10 mouse cellular contexts compared by ENCODE assay signal in the genomic region with DNA sequence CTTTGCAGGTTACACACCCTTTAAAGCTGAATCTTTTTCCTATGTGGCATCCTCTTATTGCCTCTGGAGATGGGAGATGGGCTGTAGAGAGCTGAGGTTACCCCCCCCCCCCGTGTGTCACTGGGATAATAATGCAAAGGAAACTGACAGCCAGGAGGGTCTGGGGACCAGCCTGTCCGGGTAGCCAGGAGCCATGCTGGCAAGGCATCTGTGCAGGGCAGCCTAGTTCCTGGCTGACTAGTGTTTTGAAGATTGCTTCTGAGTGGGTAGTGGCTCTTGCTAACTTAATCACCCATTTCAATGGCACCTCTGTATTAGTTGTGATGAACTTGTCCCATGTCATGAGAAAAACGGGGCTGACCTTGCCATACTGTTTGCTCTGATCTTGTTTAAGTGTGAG. TPM values are rescaled to one million over a fixed set of nuclear protein-coding genes. Genes with fewer than 3 reads are reported as not detected.
A peak's percentile ranks its signal among the peaks of the same experiment; 100 is the strongest.
DNase-seq lines count a peak whose midpoint lies in the region; ATAC-seq and TF ChIP-seq lines count a peak whose summit lies in the region.
"Had no signal": no experiment of that assay in that cellular context is flagged by ENCODE, and none has a peak within 500 bp of the region (broad histone marks: within the 10 kb centered on the region; RNA-seq: fewer than 3 reads in every experiment).

No protein-coding gene starts in this region.

- H3K9me3 ChIP-seq in heart, embryonic 15.5 days (replicated peaks) = no peaks in the 10 kb centered on the region
- H3K9me3 ChIP-seq in embryonic facial prominence, embryonic 11.5 days (replicated peaks; ENCODE audit: control insufficient read depth, low read length) = no peaks in the 10 kb centered on the region
- H3K9me3 ChIP-seq in hindbrain, embryonic 15.5 days = no peaks in the 10 kb centered on the region
- no peaks in the 10 kb centered on the region for H3K9me3 ChIP-seq in midbrain, embryonic 13.5 days

- WGBS in heart, embryonic 15.5 days = 52% methylated on average over 3 of the region's 3 CpGs
- WGBS in heart, adult 2 months = 59% methylated on average over 3 of the region's 3 CpGs
- 35% methylated on average over 3 of the region's 3 CpGs for WGBS in embryonic facial prominence, embryonic 11.5 days
- 36% methylated on average over 3 of the region's 3 CpGs for WGBS in hindbrain, embryonic 15.5 days
- WGBS in midbrain, embryonic 13.5 days = 36% methylated on average over 3 of the region's 3 CpGs

- no peak for TF ChIP-seq POLR2A in heart, adult 2 months (IDR thresholded peaks at IDR 0.05; ENCODE audit: insufficient read depth, low read depth, low read length)

- H3K79me2 ChIP-seq in heart, adult 2 months (replicated peaks; ENCODE audit: control insufficient read depth, insufficient read depth, low read length) = peaks cover 3% of the 10 kb centered on the region

- H3K4me1 ChIP-seq in heart, embryonic 15.5 days (replicated peaks) = peaks cover 48% of the 10 kb centered on the region
- H3K4me1 ChIP-seq in heart, adult 2 months (ENCODE audit: control insufficient read depth, insufficient read depth, low read length) = peaks cover 10% of the 10 kb centered on the region
- H3K4me1 ChIP-seq in embryonic facial prominence, embryonic 11.5 days (ENCODE audit: control insufficient read depth, insufficient read depth, low read length) = peaks cover 2% of the 10 kb centered on the region; the same call in 1 of the 2 replicates
- H3K4me1 ChIP-seq in hindbrain, embryonic 15.5 days (replicated peaks) = peaks cover 50% of the 10 kb centered on the region
- H3K4me1 ChIP-seq in midbrain, embryonic 13.5 days (replicated peaks) = peaks cover 49% of the 10 kb centered on the region

- H3K27me3 ChIP-seq in heart, embryonic 15.5 days = no peaks in the 10 kb centered on the region
- H3K27me3 ChIP-seq in heart, adult 2 months (ENCODE audit: control insufficient read depth, insufficient read depth, low read length) = no peaks in the 10 kb centered on the region
- no peaks in the 10 kb centered on the region for H3K27me3 ChIP-seq in embryonic facial prominence, embryonic 11.5 days (ENCODE audit: control insufficient read depth, insufficient read depth, low read length)
- H3K27me3 ChIP-seq in hindbrain, embryonic 15.5 days = no peaks in the 10 kb centered on the region
- H3K27me3 ChIP-seq in midbrain, embryonic 13.5 days = no peaks in the 10 kb centered on the region

- H3K27ac ChIP-seq in heart, embryonic 15.5 days = no peak overlapping the region
- no peak overlapping the region for H3K27ac ChIP-seq in heart, adult 2 months
- no peak overlapping the region for H3K27ac ChIP-seq in embryonic facial prominence, embryonic 11.5 days (replicated peaks; ENCODE audit: low read depth, low read length)
- no peak overlapping the region for H3K27ac ChIP-seq in hindbrain, embryonic 15.5 days (replicated peaks)
- H3K27ac ChIP-seq in midbrain, embryonic 13.5 days = no peak overlapping the region

- no peak for TF ChIP-seq EP300 in heart, adult 2 months (IDR thresholded peaks at IDR 0.05; ENCODE audit: insufficient read depth, low read depth, low read length)

- DNase-seq in heart, adult 2 months = no peak
- DNase-seq in embryonic facial prominence, embryonic 11.5 days (ENCODE audit: low spot score) = no peak
- DNase-seq in layer of hippocampus, postnatal 25 days (ENCODE audit: extremely low spot score in 1 of 2, low spot score in 1 of 2) = no peak
- no peak for DNase-seq in adrenal gland, adult 2 months
- DNase-seq in layer of hippocampus, postnatal 36 days = no peak
- DNase-seq: left cerebral cortex, postnatal 4 days; thymus, postnatal 36 days had no signal

- TF ChIP-seq CTCF in heart, adult 2 months (IDR thresholded peaks at IDR 0.05) = no peak

- no peak overlapping the region for H3K9ac ChIP-seq in heart, embryonic 15.5 days
- no peak overlapping the region for H3K9ac ChIP-seq in heart, adult 2 months (ENCODE audit: low read depth, low read length)
- peak overlapping the region; percentile 88 for H3K9ac ChIP-seq in embryonic facial prominence, embryonic 11.5 days (replicated peaks; ENCODE audit: low read length)
- peak overlapping the region; percentile 28; the same call in 1 of the 2 replicates for H3K9ac ChIP-seq in hindbrain, embryonic 15.5 days
- H3K9ac ChIP-seq in midbrain, embryonic 13.5 days (replicated peaks) = peak overlapping the region; percentile 81

- peak overlapping the region; percentile 85 for H3K4me3 ChIP-seq in heart, embryonic 15.5 days
- no peak overlapping the region for H3K4me3 ChIP-seq in heart, adult 2 months
- peak overlapping the region; percentile 87 for H3K4me3 ChIP-seq in embryonic facial prominence, embryonic 11.5 days (ENCODE audit: low read depth, low read length)
- peak overlapping the region; percentile 69 for H3K4me3 ChIP-seq in hindbrain, embryonic 15.5 days
- peak overlapping the region; percentile 83 for H3K4me3 ChIP-seq in midbrain, embryonic 13.5 days (replicated peaks)

- intact Hi-C loops in heart, adult 2 months (cut with DNase I) = loop anchor here (5.0 kb wide), 2 partner anchors 104 to 174 kb away; a partner anchor contains a TSS

- peak overlapping the region; percentile 87 for H3K4me2 ChIP-seq in heart, embryonic 15.5 days
- peak overlapping the region; percentile 76 for H3K4me2 ChIP-seq in embryonic facial prominence, embryonic 11.5 days (ENCODE audit: low read depth, low read length)
- H3K4me2 ChIP-seq in hindbrain, embryonic 15.5 days = peak overlapping the region; percentile 93
- H3K4me2 ChIP-seq in midbrain, embryonic 13.5 days (replicated peaks) = peak overlapping the region; percentile 84

- H3K36me3 ChIP-seq in heart, embryonic 15.5 days = peaks cover 15% of the 10 kb centered on the region
- H3K36me3 ChIP-seq in heart, adult 2 months (ENCODE audit: control insufficient read depth, insufficient read depth, low read length) = peaks cover 5% of the 10 kb centered on the region
- no peaks in the 10 kb centered on the region; the same call in 1 of the 2 replicates for H3K36me3 ChIP-seq in embryonic facial prominence, embryonic 11.5 days (replicated peaks; ENCODE audit: control insufficient read depth, insufficient read depth, low read depth, low read length)
- peaks cover 13% of the 10 kb centered on the region for H3K36me3 ChIP-seq in hindbrain, embryonic 15.5 days
- peaks cover 17% of the 10 kb centered on the region for H3K36me3 ChIP-seq in midbrain, embryonic 13.5 days

- ATAC-seq in heart, embryonic 15.5 days (replicated peaks; ENCODE audit: insufficient number of reproducible peaks, insufficient read depth, low FRiP score, low read depth) = no peak
- ATAC-seq in embryonic facial prominence, embryonic 11.5 days (replicated peaks; ENCODE audit: insufficient number of reproducible peaks, low FRiP score, low TSS enrichment, low read depth) = no peak
- ATAC-seq in hindbrain, embryonic 15.5 days (ENCODE audit: low FRiP score, low read depth) = no peak
- ATAC-seq in midbrain, embryonic 13.5 days = no peak

RNA-seq across cellular contexts. Expression of a gene that starts 1.7 kb away (rescaled TPM):
- 15.2 and 20.6 TPM in 2 replicates for polyA plus RNA-seq in heart, embryonic 15.5 days (2015; fragmentation: Nextera tagmentation; extraction: Ambion mirVana)
- 10 to 100 TPM; 10.6 to 11.0 TPM for total RNA-seq in heart, adult 2 months (2021)
- polyA plus RNA-seq in heart, adult 2 months (2012; rRNA removed) = 8.7 and 9.0 TPM in 2 replicates
- polyA plus RNA-seq in embryonic facial prominence, embryonic 11.5 days (2014; fragmentation: Nextera tagmentation; extraction: Ambion mirVana) = 32.7 and 36.3 TPM in 2 replicates
- 23.4 and 24.7 TPM in 2 replicates for polyA plus RNA-seq in hindbrain, embryonic 15.5 days (2015; fragmentation: Nextera tagmentation; extraction: Ambion mirVana)
- polyA plus RNA-seq in midbrain, embryonic 13.5 days (2015; fragmentation: Nextera tagmentation; extraction: Ambion mirVana) = 27.7 and 28.6 TPM in 2 replicates
- 10 to 100 TPM; 19.4 to 22.1 TPM for total RNA-seq in layer of hippocampus, postnatal 25 days (2021)
- 10 to 100 TPM; 17.4 to 24.6 TPM for total RNA-seq in adrenal gland, adult 2 months (2021)
- polyA plus RNA-seq in adrenal gland, adult 2 months (2012; rRNA removed) = 24.5 and 27.7 TPM in 2 replicates
- total RNA-seq in layer of hippocampus, postnatal 36 days (2021) = 10 to 100 TPM; 18.3 to 22.6 TPM

RNA-seq across cellular contexts. Expression of a gene that starts 2.9 kb away (rescaled TPM):
- 103 and 122 TPM in 2 replicates for polyA plus RNA-seq in heart, embryonic 15.5 days (2015; fragmentation: Nextera tagmentation; extraction: Ambion mirVana)
- 10 to 100 TPM; 82.1 to 90.5 TPM for total RNA-seq in heart, adult 2 months (2021)
- 73.3 and 104 TPM in 2 replicates for polyA plus RNA-seq in heart, adult 2 months (2012; rRNA removed)
- 171 and 182 TPM in 2 replicates for polyA plus RNA-seq in embryonic facial prominence, embryonic 11.5 days (2014; fragmentation: Nextera tagmentation; extraction: Ambion mirVana)
- polyA plus RNA-seq in hindbrain, embryonic 15.5 days (2015; fragmentation: Nextera tagmentation; extraction: Ambion mirVana) = 329 and 338 TPM in 2 replicates
- 331 and 333 TPM in 2 replicates for polyA plus RNA-seq in midbrain, embryonic 13.5 days (2015; fragmentation: Nextera tagmentation; extraction: Ambion mirVana)
- 100 to 1,000 TPM; 174 to 194 TPM for total RNA-seq in layer of hippocampus, postnatal 25 days (2021)
- total RNA-seq in adrenal gland, adult 2 months (2021) = 100 to 1,000 TPM; 108 to 115 TPM
- 85.2 and 87.2 TPM in 2 replicates for polyA plus RNA-seq in adrenal gland, adult 2 months (2012; rRNA removed)
- total RNA-seq in layer of hippocampus, postnatal 36 days (2021) = 100 to 1,000 TPM; 180 to 188 TPM

RNA-seq across cellular contexts. Expression of a gene that starts 48.3 kb away (rescaled TPM):
- 0.67 and 1.1 TPM in 2 replicates for polyA plus RNA-seq in heart, embryonic 15.5 days (2015; fragmentation: Nextera tagmentation; extraction: Ambion mirVana)
- total RNA-seq in heart, adult 2 months (2021) = under 1 TPM; 0.34 to 0.43 TPM
- 0.66 and 0.73 TPM in 2 replicates for polyA plus RNA-seq in heart, adult 2 months (2012; rRNA removed)
- polyA plus RNA-seq in embryonic facial prominence, embryonic 11.5 days (2014; fragmentation: Nextera tagmentation; extraction: Ambion mirVana) = 1.1 and 2.0 TPM in 2 replicates
- polyA plus RNA-seq in hindbrain, embryonic 15.5 days (2015; fragmentation: Nextera tagmentation; extraction: Ambion mirVana) = 2.0 and 2.3 TPM in 2 replicates
- polyA plus RNA-seq in midbrain, embryonic 13.5 days (2015; fragmentation: Nextera tagmentation; extraction: Ambion mirVana) = 1.7 TPM in 2 replicates
- under 1 TPM; 0.76 to 0.89 TPM for total RNA-seq in layer of hippocampus, postnatal 25 days (2021)
- total RNA-seq in adrenal gland, adult 2 months (2021) = 1 to 10 TPM in 1 of 2 experiments, under 1 TPM in 1; 0.90 to 1.6 TPM
- polyA plus RNA-seq in adrenal gland, adult 2 months (2012; rRNA removed) = 1.7 and 2.8 TPM in 2 replicates
- 1 to 10 TPM; 1.1 to 1.2 TPM for total RNA-seq in layer of hippocampus, postnatal 36 days (2021)

RNA-seq across cellular contexts. Expression of a gene that starts 57.5 kb away (rescaled TPM):
- 4.1 and 7.5 TPM in 2 replicates for polyA plus RNA-seq in heart, embryonic 15.5 days (2015; fragmentation: Nextera tagmentation; extraction: Ambion mirVana)
- 1 to 10 TPM; 2.6 to 3.1 TPM for total RNA-seq in heart, adult 2 months (2021)
- polyA plus RNA-seq in heart, adult 2 months (2012; rRNA removed) = 3.2 and 4.5 TPM in 2 replicates
- polyA plus RNA-seq in embryonic facial prominence, embryonic 11.5 days (2014; fragmentation: Nextera tagmentation; extraction: Ambion mirVana) = 3.2 and 4.1 TPM in 2 replicates
- 12.3 and 12.5 TPM in 2 replicates for polyA plus RNA-seq in hindbrain, embryonic 15.5 days (2015; fragmentation: Nextera tagmentation; extraction: Ambion mirVana)
- polyA plus RNA-seq in midbrain, embryonic 13.5 days (2015; fragmentation: Nextera tagmentation; extraction: Ambion mirVana) = 7.8 and 9.2 TPM in 2 replicates
- total RNA-seq in layer of hippocampus, postnatal 25 days (2021) = 10 to 100 TPM; 29.9 to 31.4 TPM
- total RNA-seq in adrenal gland, adult 2 months (2021) = 1 to 10 TPM; 7.3 to 9.6 TPM
- polyA plus RNA-seq in adrenal gland, adult 2 months (2012; rRNA removed) = 43.2 and 63.5 TPM in 2 replicates
- 10 to 100 TPM; 28.2 to 30.3 TPM for total RNA-seq in layer of hippocampus, postnatal 36 days (2021)

RNA-seq across cellular contexts. Expression of a gene that starts 59.9 kb away (rescaled TPM):
- polyA plus RNA-seq in heart, embryonic 15.5 days (2015; fragmentation: Nextera tagmentation; extraction: Ambion mirVana) = 118 and 139 TPM in 2 replicates
- total RNA-seq in heart, adult 2 months (2021) = 10 to 100 TPM; 79.8 to 91.3 TPM
- polyA plus RNA-seq in heart, adult 2 months (2012; rRNA removed) = 58.7 and 73.5 TPM in 2 replicates
- polyA plus RNA-seq in embryonic facial prominence, embryonic 11.5 days (2014; fragmentation: Nextera tagmentation; extraction: Ambion mirVana) = 183 and 199 TPM in 2 replicates
- 336 and 347 TPM in 2 replicates for polyA plus RNA-seq in hindbrain, embryonic 15.5 days (2015; fragmentation: Nextera tagmentation; extraction: Ambion mirVana)
- 290 TPM in 2 replicates for polyA plus RNA-seq in midbrain, embryonic 13.5 days (2015; fragmentation: Nextera tagmentation; extraction: Ambion mirVana)
- total RNA-seq in layer of hippocampus, postnatal 25 days (2021) = 100 to 1,000 TPM; 164 to 189 TPM
- total RNA-seq in adrenal gland, adult 2 months (2021) = 10 to 100 TPM; 72.2 to 87.7 TPM
- polyA plus RNA-seq in adrenal gland, adult 2 months (2012; rRNA removed) = 41.3 and 42.5 TPM in 2 replicates
- 100 to 1,000 TPM; 164 to 167 TPM for total RNA-seq in layer of hippocampus, postnatal 36 days (2021)

Comparison
In these comparisons a context has a peak if more than half of its experiments do, and no peak if none do; other contexts are left out.
1. H3K9ac ChIP-seq: peak in embryonic facial prominence, embryonic 11.5 days (single experiment), hindbrain, embryonic 15.5 days (single experiment) and midbrain, embryonic 13.5 days (single experiment); none in heart, embryonic 15.5 days (single experiment) and heart, adult 2 months (single experiment).
2. Peak in every context shown above with its lines, with median percentiles within 50 percentile points of each other: H3K4me2 ChIP-seq.